Mouse (Mus musculus): ENCODE data around the gene Pbx2.

Pbx2 gene

DNA sequence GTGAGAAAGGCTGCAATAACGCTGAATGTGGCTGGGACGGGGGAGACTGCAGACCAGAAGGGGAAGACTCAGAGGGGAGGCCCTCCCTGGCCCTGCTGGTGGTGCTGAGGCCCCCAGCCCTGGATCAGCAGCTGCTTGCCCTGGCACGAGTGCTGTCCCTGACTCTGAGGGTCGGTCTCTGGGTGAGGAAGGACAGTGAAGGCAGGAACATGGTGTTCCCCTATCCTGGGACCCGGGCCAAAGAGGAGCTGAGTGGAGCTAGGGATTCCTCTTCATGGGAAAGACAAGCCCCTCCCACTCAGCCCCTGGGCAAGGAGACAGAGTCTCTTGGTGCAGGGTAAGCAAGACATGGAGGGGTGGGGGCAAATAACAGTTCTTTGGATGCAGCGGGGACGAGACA, 7.7 kb upstream of the Pbx2 start:
- DNase-seq, result no peak

DNA sequence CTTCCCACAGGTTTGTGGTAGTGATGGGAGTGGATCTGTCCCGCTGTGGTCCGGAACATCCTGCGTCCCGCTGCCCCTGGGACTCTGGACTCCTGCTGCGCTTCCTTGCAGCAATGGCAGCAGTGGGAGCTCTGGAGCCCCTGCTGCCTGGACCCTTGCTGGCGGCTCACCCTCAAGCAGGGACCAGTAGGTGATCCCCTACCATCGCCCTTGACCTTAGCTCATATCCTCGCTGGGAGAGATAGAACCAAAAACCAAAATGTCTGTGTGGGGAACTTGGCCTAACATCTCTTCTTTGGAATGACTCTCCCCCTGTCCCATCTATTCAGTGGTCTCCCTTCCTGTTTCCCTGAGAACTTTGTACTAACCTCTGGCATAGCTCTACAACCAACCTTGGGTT, 7.2 kb upstream of the Pbx2 start:
- DNase-seq, result no peak

DNA sequence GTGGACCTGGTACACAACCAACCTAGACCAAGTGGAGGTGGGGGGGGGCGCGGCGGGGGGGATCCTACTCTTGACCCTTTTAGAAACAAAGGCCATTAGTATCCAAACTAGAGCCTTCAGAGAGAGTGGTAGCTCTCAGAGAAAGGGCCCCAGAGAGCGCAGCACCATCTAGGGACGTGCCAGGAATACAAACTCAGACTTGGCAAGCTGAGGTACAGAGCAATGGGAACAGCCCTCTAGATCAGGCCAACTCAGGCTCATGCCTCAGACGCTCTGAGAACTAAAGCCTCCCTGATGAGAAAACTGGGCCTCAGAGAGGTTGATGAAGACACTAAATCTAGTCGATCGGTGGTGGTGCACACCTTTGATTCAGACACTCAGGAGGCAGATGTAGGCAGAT, 5.9 kb upstream of the Pbx2 start:
- no peak for DNase-seq

DNA sequence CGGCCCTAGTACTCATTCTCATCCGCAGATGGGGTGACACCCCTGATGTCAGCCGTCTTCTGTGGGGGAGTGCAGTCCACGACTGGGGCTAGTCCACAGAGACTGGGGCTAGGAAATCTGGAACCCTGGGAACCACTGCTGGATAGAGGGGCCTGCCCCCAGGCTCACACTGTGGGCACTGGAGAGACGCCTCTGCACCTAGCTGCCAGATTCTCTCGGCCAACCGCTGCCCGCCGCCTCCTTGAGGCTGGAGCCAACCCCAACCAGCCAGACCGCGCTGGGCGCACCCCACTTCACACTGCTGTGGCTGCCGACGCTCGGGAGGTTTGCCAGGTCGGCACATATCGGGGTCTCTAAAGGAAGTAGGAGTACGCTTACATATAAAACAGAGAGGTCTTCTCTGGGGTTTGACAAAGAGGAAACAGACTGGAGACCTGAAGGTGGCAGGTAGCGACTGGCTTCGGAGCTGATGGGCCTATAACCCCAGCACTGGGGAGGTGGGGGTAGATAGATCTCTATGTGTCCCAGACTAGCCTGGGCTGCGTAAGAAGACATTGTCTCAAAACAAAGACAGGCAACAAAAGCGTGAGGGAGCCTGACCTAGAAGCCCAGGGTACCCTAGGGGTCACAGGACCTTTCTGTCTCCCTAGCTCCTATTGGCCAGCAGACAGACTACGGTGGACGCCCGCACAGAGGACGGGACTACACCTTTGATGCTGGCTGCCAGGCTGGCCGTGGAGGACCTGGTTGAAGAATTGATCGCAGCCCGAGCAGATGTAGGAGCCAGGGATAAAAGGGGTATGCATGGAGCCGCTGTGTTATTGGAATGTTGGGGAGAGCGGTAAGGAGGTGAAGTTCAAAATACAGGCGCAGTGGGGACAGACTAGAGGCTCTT, 4.9 kb upstream of the Pbx2 start:
- no peak for DNase-seq

DNA sequence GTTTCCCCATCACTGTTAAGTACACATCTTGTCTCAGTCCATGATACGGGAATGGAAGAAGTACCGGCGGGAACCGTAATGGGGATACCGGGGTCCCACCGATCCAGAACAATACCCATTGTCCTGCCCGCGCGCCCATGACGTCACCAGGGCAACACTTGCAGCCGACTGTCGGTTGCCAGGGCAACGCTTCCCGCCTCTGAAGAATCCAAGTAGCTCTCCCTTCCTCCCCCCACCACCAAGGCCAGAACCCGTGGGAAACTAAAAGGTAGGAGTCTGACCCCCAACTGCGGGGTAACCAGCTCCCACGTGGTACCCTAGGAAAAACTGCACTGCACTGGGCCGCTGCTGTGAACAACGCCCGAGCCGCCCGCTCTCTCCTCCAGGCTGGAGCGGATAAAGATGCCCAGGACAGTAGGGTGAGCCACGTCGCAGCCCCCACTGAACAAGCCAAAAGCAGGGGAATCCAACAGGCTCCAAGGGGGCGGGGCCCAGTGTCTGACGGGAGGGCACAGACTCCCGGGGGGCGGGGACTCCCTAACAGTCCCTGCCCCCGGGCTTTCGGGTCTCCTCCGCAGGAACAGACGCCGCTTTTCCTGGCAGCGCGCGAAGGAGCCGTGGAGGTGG, 4.2 kb upstream of the Pbx2 start:
- peak; percentile 95 for DNase-seq

DNA sequence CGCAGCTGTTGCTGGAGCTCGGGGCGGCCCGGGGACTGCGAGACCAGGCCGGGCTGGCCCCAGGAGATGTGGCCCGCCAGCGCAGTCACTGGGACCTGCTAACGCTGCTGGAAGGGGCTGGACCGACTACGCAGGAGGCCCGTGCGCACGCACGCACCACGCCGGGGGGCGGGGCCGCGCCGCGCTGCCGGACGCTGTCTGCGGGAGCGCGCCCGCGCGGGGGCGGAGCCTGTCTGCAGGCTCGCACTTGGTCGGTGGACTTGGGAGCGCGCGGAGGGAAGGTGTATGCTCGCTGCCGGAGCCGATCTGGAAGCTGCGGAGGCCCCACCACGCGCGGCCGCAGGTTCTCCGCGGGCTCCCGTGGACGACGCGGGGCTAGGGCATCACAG, 3.6 kb upstream of the Pbx2 start:
- DNase-seq, result peak; percentile 96

DNA sequence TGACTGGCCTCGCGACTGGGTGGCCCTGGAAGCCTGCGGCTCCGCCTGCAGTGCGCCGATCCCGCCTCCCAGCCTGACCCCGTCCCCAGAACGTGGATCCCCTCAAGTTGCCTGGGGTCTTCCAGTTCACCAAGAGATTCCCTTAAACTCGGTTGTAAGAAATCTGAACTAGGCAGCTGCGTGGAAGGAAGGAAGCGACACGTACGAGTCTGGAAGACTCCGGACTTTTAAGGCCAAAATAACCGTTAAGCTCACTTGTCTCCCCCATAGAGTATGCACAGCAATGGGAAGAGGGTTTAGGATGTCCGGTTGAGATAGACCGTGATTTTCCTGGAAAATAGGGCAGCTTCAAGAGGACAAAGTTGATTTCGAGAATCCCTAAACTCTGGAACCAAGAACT, 3.3 kb upstream of the Pbx2 start:
- DNase-seq, result no peak

DNA sequence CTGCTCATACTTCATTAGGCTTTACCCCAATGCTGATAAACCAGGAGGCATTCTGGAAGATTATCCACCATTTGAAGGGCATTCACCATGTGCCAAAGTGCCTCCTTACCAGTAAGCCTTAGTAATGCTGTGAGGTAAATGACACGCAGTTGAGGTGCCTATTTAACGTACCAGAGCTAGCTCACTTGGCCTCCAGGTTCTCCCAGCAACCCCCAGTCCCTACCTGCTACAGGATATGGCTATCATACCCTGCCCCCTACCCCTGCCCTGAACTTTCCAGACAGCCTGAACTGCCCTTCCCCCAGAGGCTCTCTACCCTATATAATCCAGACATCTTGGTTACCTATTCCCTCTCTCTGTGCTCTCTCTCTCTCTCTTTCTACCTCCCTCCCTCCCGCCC, 2.3 kb upstream of the Pbx2 start:
- DNase-seq, result no peak

DNA sequence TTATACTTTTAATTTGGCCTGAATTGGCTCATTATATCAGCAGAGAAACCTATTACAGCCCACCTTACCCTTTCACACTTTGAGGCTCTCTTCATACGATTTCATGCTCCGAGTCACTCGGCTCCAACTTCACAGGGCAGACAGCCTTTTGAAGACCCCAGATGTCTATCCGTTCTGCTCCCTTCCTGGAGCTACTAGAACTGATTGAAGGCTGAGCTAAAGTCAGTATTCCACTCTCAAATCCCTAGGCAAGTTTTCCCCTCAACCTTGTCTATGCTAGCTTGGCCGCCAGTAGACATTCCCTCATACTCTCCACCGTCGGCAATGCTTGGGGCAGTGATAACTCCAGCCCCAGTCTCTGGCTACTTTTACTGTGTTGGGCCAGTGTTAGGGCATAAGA, 1.9 kb upstream of the Pbx2 start:
- no peak for DNase-seq

DNA sequence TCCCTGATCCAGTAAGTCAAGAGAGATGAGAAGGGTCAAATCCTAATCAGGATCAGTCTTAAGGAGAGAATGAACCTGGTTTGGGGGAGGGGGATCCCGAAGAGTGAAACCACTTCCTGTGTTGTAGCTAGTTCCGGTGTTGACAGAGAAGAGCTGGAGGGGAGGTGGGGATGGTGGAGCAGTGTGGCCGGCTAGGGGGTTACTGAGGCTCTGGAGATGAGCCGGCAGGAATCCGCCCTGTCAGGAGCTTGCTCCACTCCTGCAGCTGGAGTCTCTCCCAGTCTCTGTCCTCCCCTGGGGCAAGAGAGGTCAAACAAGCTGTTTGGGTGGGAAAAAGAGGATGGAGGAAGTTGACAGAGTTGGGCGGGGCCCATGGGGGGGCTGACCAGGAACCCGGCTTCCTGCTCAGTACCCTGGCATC, 1.4 kb upstream of the Pbx2 start, which contains the start of gene Gpsm3:
Gene Gpsm3, plus strand, starts transcription at position 126 of the 421 bp plus-strand sequence.
- peak; percentile 61 for DNase-seq

DNA sequence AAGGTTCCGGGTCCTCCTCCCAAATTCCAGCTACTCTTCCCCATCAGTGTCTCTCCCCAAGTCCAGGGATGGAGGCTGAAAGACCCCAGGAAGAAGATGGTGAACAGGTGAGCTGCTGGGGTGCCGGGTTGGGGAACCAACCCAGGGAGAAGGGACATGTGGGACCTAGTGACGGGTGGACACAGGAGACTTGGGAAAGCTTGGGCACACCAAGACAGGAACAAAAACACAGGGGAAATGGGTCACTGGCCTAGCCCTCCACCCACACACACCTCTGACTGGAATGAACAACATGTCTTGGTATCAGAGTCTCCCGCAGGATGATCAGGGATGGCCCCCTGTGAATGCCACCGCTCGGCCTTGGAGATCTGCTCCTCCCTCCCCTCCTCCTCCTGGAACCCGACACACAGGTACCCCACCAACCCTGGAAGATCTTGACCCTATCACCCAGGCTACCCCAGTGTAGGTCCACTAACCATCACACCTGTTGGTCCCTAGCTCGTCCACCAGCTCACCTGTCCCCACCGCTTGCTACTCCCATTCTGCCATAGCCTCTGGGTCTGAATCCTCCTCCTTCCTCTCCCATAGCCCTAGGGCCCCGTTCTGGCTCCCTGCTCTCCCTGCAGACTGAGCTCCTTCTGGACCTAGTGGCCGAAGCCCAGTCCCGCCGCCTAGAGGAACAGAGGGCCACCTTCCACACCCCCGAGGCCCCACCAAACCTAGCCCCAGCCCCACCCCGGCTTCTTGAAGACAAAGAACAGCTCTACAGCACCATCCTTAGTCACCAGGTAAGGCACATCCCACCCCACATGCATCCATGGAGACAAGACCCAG, 695 bp upstream of the Pbx2 start:
- no peak for DNase-seq

DNA sequence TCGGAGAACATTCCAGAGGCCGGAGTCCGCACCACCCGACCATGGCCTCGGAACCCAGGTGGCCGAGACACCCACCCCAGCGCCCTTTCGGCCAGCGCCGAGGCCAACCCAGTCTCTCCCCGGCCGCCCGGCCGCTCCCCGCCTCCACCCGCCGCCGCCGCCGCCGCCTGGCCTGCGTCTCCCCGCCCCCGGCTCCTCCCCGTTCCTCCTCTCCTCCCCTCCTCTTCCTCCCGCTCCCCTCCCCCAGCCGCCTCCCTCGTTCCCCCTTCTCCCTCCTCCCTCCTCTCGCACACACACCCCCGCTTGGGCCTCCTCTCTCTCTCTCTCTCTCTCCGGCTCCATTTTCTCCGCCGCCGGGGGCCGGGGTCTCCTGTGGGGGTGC, 919 bp downstream of the Pbx2 start:
- DNase-seq, result peak; percentile 96

DNA sequence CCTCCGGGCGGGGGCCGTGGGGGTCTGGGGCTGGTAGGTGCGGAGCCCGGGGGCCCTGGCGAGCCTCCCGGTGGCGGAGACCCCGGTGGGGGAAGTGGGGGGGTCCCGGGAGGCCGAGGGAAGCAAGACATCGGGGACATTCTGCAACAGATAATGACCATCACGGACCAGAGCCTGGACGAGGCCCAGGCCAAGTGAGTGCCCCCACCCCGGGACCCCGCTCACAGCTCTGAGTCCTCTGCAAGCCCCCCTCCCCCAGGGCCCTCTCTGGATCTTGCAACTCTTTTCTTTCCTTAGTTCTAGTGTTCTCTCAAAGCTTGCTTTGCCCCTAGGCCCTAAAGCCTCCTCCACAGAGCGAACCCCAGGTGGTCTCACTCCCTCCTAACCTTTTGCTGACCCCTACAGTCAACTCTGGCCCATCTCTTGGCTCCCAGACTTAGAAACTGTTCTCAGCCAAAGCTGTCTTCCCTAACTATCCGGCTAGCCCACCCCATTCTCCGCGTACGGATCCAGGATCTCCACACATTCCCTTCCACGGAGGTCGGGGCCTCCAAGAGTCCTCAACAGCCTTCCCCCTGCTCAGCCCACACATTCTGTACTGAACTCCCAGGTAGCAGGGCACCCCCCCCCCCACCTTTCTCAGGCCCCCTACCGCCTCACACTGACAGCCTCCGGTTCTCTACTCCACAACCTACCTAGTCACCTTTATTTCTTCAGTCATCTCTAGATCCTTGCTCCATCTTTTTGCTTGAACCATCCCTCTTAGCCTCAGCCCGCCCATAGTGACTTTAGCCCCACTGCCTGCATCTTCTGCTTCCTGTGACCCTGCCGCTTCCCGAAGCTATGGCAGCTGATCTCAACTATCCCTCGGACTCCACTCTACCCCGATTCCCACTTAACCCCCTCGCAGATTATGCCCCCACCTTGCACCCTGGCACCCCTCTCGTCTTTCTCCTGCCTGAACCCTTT, 1.8 kb downstream of the Pbx2 start:
- peak; percentile 61 for DNase-seq

DNA sequence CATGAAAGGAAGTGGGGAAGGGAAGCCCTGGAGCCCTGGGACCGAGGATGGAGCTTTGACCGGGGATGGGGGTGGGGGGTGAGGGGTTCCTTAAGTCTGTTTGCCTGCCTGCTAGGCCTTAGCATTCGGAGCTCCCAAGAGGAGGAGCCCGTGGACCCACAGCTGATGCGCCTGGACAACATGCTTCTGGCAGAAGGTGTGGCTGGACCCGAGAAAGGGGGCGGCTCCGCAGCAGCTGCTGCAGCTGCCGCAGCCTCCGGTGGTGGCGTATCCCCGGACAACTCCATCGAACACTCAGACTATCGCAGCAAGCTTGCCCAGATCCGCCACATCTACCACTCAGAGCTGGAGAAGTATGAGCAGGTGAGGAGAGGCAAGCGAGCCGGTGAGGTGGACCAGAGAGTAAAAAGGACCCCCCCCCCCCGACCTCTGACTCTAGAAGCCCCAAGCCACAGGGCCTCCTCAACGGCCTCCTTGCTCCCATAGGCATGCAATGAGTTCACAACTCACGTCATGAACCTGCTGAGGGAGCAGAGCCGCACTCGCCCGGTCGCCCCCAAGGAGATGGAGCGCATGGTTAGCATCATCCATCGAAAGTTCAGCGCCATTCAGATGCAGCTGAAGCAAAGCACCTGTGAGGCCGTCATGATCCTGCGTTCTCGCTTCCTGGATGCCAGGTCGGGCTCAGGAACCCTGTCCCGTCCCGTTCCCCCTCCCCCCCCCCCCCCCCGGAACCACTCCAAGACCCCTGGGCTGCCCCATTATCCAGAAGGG, 2.9 kb downstream of the Pbx2 start:
- DNase-seq, result peak; percentile 47

DNA sequence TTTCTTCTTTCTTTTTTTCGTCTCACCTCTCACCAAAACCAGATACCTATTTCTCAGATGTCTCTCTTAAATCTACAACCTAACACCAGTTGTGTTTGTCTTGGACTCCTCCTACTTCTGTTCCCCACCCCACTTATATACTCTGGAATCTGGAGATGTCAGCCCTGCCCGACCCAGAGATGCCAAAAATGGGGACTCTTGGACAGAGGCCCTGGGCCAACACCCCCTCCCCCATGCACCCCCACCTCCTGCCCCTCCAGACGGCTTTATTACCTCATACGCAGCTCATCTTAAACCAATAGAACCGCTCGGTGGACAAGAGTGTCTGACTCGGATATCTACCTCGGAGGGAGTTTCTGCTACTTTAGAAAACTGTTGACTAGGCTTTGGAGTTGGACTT, 5.0 kb downstream of the Pbx2 start:
- no peak for DNase-seq

DNA sequence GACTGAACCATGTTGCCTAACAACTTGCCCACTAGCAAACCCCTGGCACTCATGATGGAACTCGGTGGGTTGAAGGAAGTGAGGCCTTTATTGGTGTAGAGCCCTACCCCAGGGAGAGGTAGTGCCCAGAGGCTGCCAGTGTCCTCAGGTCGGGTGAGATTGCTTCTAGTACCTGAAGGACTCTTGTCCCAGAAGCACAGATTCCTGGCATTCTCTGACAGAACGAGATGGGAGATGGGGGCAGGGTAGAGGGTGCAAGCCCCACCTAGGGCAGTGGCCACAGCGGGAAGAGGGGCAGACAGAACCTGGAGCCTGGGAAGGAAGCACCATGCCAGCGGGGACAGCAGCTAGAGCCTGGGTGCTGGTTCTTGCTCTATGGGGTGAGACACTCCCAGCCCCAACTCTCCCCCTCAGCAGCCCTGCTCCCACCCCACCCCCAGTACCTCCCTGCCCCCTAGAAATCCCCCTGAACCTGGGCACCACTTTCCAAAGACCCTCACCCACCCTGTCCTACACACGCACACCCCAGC, 6.6 kb downstream of the Pbx2 start, which contains the start of gene Ager:
Gene Ager, plus strand, starts transcription at position 297 of the 530 bp plus-strand sequence.
- no peak for DNase-seq

DNA sequence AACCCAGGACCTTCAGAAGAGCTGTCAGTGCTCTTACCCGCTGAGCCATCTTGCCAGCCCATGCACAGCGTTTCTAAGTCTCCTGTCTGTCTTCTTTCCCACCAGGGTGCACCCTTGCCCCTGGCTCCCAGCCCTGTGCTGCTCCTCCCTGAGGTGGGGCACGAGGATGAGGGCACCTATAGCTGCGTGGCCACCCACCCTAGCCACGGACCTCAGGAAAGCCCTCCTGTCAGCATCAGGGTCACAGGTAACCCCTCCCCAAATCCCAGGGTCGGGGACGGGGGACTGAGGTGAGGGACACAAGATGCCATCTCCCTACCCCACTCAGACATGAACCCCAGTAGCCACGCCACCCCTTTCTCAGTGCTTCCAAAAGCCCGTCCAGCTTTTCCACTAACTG, 8.8 kb downstream of the Pbx2 start:
- no peak for DNase-seq

DNA sequence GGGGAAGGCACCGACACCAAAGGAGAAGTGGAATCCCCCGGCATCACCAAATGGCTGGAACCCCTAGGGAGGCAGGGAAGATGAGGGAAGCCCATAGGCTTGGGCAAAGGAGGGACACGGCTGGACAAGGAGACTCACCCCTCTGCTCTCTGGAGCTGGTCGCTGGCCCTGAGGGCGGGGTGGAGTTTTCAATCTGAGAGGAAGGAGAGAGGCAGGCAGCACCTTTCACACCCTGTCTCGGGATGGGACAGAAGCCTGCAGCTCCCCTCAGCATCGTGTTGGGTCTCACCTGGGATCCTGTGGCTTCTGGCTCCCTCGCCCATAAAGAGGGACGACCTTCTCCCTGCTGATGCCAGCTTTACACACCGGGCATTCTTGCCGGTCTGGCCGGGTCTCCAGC, 10.7 kb downstream of the Pbx2 start:
- no peak for DNase-seq

DNA sequence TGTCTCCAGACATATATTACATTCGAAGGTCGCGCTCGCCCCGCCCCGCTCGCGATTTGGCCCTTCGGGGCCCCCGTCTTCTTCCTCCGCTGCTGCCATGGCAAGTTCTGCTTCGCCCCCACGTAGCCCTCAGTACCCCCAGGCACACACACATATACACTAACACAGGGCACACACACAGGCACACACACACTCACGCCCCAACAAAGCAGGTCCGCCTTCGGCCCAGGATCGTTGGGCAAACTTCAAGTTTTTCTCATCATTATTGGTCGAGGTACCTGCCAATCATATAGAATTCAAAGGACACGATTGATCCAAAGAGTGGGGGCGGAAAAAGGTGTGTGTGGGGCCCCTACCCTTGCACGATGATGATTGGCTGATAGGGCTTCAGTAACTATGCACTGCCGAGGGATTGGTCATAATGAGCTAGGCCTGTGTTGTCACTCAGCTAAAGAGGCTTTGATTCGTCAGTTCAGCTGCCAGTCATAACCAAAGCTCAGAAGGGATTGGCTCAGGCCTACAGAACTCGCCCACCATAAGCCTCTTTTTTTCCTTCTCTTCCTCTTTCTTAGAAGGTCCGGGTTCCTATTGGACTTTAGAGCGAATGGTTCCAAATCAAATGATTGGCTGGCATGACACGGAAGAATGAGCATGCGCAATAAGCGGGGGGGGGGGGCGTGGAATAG, 12.5 kb downstream of the Pbx2 start, which contains the start of gene Rnf5:
Gene Rnf5, minus strand, starts transcription at position 316 of the 686 bp plus-strand sequence.
- peak; percentile 100 for DNase-seq

DNA sequence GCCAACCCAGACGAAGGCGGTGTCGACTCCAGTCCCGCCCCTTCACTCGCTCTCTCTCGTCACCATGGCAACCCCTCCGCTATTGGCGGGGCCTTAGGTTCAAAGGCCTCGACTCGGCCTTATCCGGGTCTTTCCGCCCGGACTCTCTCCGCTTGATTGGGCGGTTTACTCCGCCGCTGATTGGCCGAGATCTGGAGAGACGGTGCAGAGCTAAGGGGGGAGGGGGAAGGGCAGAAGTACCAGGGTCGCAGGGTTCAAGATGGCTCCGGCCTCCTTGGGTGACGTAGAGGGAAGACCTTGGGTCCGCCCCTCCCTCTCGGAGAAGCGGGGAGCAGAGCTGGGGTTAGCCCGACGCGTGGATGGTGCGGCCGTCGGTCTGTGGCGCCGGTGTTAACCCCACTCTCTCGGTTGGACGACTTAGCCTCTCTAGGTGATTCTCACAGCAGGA, 13.0 kb downstream of the Pbx2 start, which contains the start of gene Agpat1:
Gene Agpat1, plus strand, starts transcription at position 202 of the 448 bp plus-strand sequence.
- DNase-seq, result peak; percentile 100

Data from retina, postnatal 1 day (tissue).